Mouse (Mus musculus) ES-E14 (cell line): ENCODE data around the gene Slc17a5.

Experiments used
- CHD2 ChIP-seq: IDR thresholded peaks from 2 replicates; pipeline ENCODE4 v1.6.1; 2014; ENCODE audit warnings: mild to moderate bottlenecking, low read depth, low read length, inconsistent platforms
- HCFC1 ChIP-seq: IDR thresholded peaks from 2 replicates; pipeline ENCODE4 v1.6.1; 2012; ENCODE audit warnings: low read length, inconsistent platforms, borderline replicate concordance; ENCODE audit not compliant: insufficient read depth
- MAFK ChIP-seq: IDR thresholded peaks from 2 replicates; pipeline ENCODE4 v1.6.1; 2014; ENCODE audit warnings: mild to moderate bottlenecking, low read depth, low read length, inconsistent platforms; ENCODE audit not compliant: insufficient read depth
- ZC3H11A ChIP-seq: IDR thresholded peaks from 2 replicates; pipeline ENCODE4 v1.6.1; 2012; ENCODE audit warnings: low read depth, mild to moderate bottlenecking, inconsistent platforms, low read length, borderline replicate concordance
- ZNF384 ChIP-seq: IDR thresholded peaks from 2 replicates; pipeline ENCODE4 v1.6.1; 2012; ENCODE audit warnings: low read depth, low read length, inconsistent platforms

GRCm38 (mm10) chr9:78527301-78527761, 60.5 kb downstream of the Slc17a5 start:
- TF ChIP-seq ZC3H11A (no peak), HCFC1 (peak; percentile 49; the same call in 1 of the 2 replicates), MAFK (no peak), ZNF384 (no peak), CHD2 (peak; percentile 4; the same call in 1 of the 2 replicates)
